Mouse (Mus musculus) CH12F3 (cell line): ENCODE data around the gene Bpifc.

Experiments used
- in situ Hi-C: fragments of 300-500 bp; cut with MboI; formaldehyde crosslinking; loops from 2 replicates; pipeline ENCODE4 v1.14.3; 2020; ENCODE audit warnings: low sequenced_read_pairs

Bpifc gene

DNA sequence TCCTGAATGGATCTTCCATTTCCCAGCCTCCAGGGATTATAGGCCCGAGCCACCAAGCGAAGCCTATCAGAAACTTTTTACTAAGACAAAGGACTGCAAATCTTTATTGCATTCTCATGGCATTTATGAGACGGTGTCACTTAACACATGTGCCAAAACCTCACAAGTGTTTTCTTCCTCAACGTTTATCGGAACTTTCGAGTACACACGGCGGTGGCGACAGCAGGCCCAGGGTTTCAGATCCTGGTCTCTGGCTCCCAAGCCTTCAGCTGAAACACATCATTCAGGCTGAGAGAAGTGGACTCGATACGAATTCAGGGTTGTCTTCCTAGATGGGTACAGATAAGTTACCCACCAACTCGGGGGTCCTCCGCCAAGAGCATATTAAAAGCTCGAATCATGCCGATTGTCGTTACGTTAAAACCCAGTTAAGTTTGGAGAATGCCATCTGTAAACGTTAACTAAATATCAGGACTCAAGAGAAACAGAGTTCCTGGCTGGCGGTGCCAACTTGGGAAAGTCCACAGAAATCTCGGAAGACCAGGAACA is 54.8 kb downstream of the Bpifc start:
- in situ Hi-C loops = no loop called here

DNA sequence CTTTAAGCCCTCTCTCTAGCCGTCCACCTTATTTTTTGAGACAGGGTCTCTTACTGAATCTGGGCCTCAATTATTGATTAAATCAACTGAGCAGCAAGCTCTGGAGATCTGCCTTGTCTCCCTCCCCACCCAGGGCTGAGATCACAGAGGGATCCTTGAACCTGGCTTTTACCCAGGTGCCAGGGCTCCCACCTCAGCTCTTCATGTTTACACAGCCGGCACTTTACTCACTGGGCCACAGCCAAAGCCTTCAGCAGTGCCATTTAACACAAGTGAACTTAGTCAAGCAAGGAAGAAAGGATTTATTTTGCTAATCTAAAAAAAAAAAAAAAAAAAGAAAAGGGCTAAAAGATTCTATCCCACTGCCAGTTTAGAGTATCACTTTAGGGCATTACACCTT is 57.3 kb downstream of the Bpifc start:
- in situ Hi-C loops = no loop called here

DNA sequence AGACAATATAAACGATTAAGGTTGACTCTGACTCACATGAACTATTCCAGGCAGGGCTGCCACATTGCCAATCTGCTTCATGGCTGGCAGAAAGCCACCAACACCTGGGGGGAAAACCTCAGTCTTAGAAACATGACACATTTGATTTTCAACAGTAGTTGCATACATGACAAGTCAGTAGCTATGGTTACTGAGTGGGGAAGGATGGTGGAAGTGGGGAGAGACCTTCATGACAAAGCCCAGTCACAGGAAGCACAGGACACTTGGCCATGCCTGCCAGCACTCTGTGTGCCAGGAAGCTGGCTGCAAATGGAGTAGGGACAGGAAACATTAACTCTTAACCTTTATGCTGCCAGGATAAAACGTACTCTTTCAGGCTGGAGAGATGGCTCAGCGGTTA is 58.3 kb downstream of the Bpifc start:
- in situ Hi-C loops = no loop called here

- in situ Hi-C loops = no loop called here
These were observed 59.8 kb downstream of the Bpifc start for GRCm38 (mm10) chr10:85951765-85952443.

GRCm38 (mm10) chr10:85948483-85949196 is 63.1 kb downstream of the Bpifc start:
- in situ Hi-C loops = no loop called here

- in situ Hi-C loops = no loop called here
These were observed 75.3 kb downstream of the Bpifc start for GRCm38 (mm10) chr10:85936280-85936965.

DNA sequence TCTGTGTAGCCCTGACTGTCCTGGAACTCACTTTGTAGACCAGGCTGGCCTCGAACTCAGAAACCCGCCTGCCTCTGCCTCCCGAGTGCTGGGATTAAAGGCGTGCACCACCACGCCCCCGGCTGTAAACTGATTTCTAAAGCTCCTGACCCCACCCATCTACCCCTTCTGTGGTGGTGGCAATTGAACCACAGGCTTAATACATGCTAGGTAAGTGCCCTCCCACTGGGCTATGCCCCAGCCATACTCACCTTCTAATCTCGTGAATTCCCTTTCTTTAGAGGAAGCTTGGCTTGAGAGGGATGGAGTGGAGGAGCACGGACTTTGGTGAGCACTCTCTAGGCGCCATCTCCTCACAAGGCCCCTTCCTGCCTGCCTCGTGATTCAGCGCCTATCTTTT is 81.7 kb downstream of the Bpifc start:
- in situ Hi-C loops = no loop called here

GRCm38 (mm10) chr10:85929208-85929591 is 82.5 kb downstream of the Bpifc start:
- in situ Hi-C loops = no loop called here

DNA sequence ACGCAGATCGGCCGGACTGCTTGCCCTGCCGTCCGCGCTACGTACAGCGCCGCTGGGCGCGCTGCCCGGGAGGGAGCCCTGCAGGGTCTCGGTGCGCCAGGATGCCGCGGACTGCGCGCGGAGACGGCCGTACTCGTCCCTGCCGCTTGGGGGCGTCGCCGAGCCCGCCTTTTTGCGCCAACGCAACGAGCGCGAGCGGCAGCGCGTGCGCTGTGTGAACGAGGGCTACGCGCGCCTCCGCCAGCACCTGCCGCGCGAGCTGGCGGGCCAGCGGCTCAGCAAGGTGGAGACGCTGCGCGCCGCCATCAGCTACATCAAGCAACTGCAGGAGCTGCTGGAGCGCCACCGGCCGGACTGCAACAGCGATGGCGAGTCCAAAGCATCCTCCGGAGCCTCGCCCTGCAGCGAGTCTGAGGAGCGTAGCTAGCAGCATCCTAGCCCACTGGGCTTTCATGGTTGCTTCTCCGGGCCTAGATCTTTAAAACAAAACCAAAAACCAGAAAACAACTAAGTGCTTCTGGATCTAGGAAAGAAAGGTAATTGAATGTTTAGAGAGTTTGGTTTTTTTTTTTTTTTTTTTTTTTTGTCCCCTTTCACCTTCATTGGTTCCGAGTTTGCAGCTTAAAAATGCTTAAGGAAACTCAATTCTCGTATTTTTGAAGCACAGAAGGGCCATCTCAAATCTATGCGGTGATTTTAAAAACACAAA is 83.0 kb downstream of the Bpifc start:
- in situ Hi-C loops = no loop called here

DNA sequence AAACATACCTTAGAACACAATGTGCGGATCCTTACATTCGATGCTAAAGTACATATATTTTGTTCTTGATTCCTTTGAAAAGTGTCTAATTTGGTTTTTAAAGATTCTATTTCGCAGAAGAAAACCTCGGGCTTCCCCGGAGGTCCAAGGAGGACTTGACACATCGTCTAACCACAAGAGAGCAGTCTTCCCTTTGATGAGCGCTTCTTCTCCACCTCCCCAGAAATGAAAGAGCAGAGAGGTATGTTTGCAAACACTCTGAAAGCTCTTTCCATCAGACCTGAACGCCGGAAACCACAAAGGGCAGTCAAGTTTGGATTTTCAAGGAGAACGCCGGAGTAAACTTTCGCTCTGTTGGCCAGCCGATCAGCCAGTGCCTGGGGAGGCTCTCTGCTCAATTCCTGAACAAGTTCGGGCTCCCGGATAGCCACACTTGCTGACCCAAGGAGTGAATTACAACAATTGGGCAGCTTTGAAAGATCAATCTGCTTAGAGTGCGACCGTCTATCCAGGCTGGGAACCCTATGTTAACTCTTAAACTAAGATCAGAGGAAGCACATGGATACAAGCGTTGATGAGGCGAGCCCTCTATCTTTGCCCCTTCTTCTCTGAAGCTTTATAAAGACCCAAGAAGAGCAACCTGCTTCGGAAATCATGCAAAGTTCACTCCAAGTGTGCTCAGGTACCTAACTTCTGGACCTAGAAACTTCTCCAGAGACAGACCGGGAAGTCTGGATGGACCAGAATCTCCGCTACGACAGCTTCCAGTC is 83.8 kb downstream of the Bpifc start, which contains the start of gene Ascl4:
Ascl4 (plus strand) TSS at position 6 of the 770 bp plus-strand sequence.
- in situ Hi-C loops = no loop called here

DNA sequence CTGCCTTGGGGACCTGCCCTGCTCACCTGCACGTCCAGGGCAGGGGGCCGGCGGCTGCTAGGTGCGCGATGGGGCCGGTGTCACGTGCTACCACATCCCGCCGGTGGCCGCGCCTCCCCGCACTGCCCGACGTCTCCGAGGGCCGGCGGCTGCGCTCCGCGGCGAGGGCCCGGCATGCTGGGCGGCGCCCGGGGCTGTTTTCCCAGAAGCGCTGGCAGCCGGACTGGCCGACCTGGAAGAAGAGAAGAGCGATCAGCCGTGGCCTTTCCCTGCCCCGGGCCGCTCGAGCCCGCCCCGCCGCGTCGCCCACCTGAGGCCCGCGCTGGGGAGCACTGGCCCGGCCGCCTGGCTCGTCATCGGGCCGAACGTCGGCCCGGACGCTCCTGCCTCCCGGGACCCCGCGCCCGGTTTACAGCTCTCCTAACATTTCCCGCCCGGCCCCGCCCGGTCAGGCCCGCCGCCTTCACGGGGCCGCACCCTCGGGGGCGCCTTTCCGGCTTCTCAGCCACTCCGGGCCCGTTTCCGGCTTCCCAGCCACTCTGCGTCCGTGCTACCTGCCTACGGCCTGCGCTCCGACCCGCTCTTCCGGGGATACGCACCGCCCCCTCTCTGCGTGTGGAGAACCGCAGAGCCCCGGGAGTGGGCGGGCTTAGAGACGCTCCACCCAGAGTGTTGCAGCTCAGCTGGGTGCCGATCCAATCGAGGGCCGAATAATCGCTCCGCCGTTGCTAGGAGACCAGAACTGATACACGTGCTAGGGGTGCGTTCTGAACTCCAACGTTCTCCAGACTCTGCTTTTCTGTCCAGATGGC is 95.0 kb downstream of the Bpifc start, which contains the start of gene Prdm4:
Prdm4 (minus strand) TSS at position 645 of the 812 bp plus-strand sequence.
- in situ Hi-C loops = no loop called here
